Mouse (Mus musculus): ENCODE results near the gene Olfr356. TPM values are rescaled to one million over a fixed set of nuclear protein-coding genes. Genes with fewer than 3 reads are reported as not detected.

Gene Olfr356
- total RNA-seq (2014; rRNA removed) (not detected in 2 replicates), polyA plus RNA-seq (2015; fragmentation: Nextera tagmentation; extraction: Ambion mirVana) (not detected in 2 replicates)

GRCm38 (mm10) chr2:36936821-36937220 lies at the start of gene Olfr356:
Gene Olfr356 (plus strand): TSS chr2:36937121.
- Histone ChIP-seq H3K36me3 (ENCODE audit: insufficient read depth, low read length) (no peaks in the 10 kb centered on the region), H3K9ac (replicated peaks; ENCODE audit: low read length) (no peak within 1 kb of the TSS), H3K27me3 (ENCODE audit: insufficient read depth, low read length) (no peaks in the 10 kb centered on the region), H3K4me3 (ENCODE audit: low read length) (no peak within 1 kb of the TSS), H3K4me1 (ENCODE audit: insufficient read depth, low read length) (no peaks in the 10 kb centered on the region), H3K27ac (no peak within 1 kb of the TSS), H3K4me2 (ENCODE audit: low read depth, low read length) (no peak within 1 kb of the TSS), H3K9me3 (ENCODE audit: low read length) (0 out of 2 replicates have a peak, but pooled peaks cover 8% of the 10 kb centered on the region)
- TF ChIP-seq CTCF (IDR thresholded peaks at IDR 0.05; ENCODE audit: low read depth): no peak
- WGBS: 85% methylated on average over 2 of the region's 2 CpGs
- ATAC-seq (no peak), DNase-seq (ENCODE audit: low spot score) (no peak)

- Histone ChIP-seq H3K36me3 (ENCODE audit: insufficient read depth, low read length) (no peaks in the 10 kb centered on the region), H3K4me2 (ENCODE audit: low read depth, low read length) (no peak within 1 kb of the TSS), H3K9me3 (ENCODE audit: low read length) (no peaks in the 10 kb centered on the region), H3K4me1 (ENCODE audit: insufficient read depth, low read length) (no peaks in the 10 kb centered on the region), H3K9ac (replicated peaks; ENCODE audit: low read length) (no peak within 1 kb of the TSS), H3K4me3 (ENCODE audit: low read length) (no peak within 1 kb of the TSS), H3K27me3 (ENCODE audit: insufficient read depth, low read length) (no peaks in the 10 kb centered on the region), H3K27ac (no peak within 1 kb of the TSS)
- ATAC-seq (no peak), DNase-seq (ENCODE audit: low spot score) (no peak)
- no peak for TF ChIP-seq CTCF (IDR thresholded peaks at IDR 0.05; ENCODE audit: low read depth)
These were observed 44.1 kb upstream of the Olfr356 start, which contains the start of gene Olfr353 for GRCm38 (mm10) chr2:36892836-36893235. Gene Olfr353 (minus strand): TSS chr2:36892936.

GRCm38 (mm10) chr2:36897114-36897513 lies 39.8 kb upstream of the Olfr356 start:
- no peak for DNase-seq (ENCODE audit: low spot score)
- Histone ChIP-seq H3K27me3 (ENCODE audit: insufficient read depth, low read length) (no peaks in the 10 kb centered on the region), H3K4me2 (ENCODE audit: low read depth, low read length) (no peak overlapping the region), H3K9ac (replicated peaks; ENCODE audit: low read length) (no peak overlapping the region), H3K9me3 (ENCODE audit: low read length) (no peaks in the 10 kb centered on the region), H3K36me3 (ENCODE audit: insufficient read depth, low read length) (no peaks in the 10 kb centered on the region), H3K27ac (no peak overlapping the region), H3K4me3 (ENCODE audit: low read length) (no peak overlapping the region), H3K4me1 (ENCODE audit: insufficient read depth, low read length) (no peaks in the 10 kb centered on the region)
- TF ChIP-seq CTCF (IDR thresholded peaks at IDR 0.05; ENCODE audit: low read depth): no peak
- ATAC-seq: no peak

- H3K9me3 ChIP-seq (ENCODE audit: low read length): peaks cover 8% of the 10 kb centered on the region; the same call in 1 of the 2 replicates
- no peaks in the 10 kb centered on the region for H3K27me3 ChIP-seq (ENCODE audit: insufficient read depth, low read length)
- no peaks in the 10 kb centered on the region for H3K36me3 ChIP-seq (ENCODE audit: insufficient read depth, low read length)
- no peaks in the 10 kb centered on the region for H3K4me1 ChIP-seq (ENCODE audit: insufficient read depth, low read length)
- no peak for ATAC-seq
- no peak within 1 kb of the TSS for H3K9ac ChIP-seq (replicated peaks; ENCODE audit: low read length)
- no peak within 1 kb of the TSS for H3K4me2 ChIP-seq (ENCODE audit: low read depth, low read length)
- no peak within 1 kb of the TSS for H3K27ac ChIP-seq
- no peak for DNase-seq (ENCODE audit: low spot score)
- no peak within 1 kb of the TSS for H3K4me3 ChIP-seq (ENCODE audit: low read length)
- TF ChIP-seq CTCF (IDR thresholded peaks at IDR 0.05; ENCODE audit: low read depth): no peak
These were observed 31.5 kb upstream of the Olfr356 start, which contains the start of gene Olfr354 for GRCm38 (mm10) chr2:36905380-36905779. Gene Olfr354 (plus strand): TSS chr2:36905680.

- H3K4me3 ChIP-seq (ENCODE audit: low read length): no peak within 1 kb of the TSS
- no peak within 1 kb of the TSS for H3K27ac ChIP-seq
- H3K36me3 ChIP-seq (ENCODE audit: insufficient read depth, low read length): no peaks in the 10 kb centered on the region
- peaks cover 4% of the 10 kb centered on the region; the same call in 1 of the 2 replicates for H3K9me3 ChIP-seq (ENCODE audit: low read length)
- H3K4me1 ChIP-seq (ENCODE audit: insufficient read depth, low read length): no peaks in the 10 kb centered on the region
- TF ChIP-seq CTCF (IDR thresholded peaks at IDR 0.05; ENCODE audit: low read depth): no peak
- H3K27me3 ChIP-seq (ENCODE audit: insufficient read depth, low read length): no peaks in the 10 kb centered on the region
- DNase-seq (ENCODE audit: low spot score): no peak
- no peak within 1 kb of the TSS for H3K4me2 ChIP-seq (ENCODE audit: low read depth, low read length)
- ATAC-seq: no peak
- no peak within 1 kb of the TSS for H3K9ac ChIP-seq (replicated peaks; ENCODE audit: low read length)
These were observed 8.1 kb upstream of the Olfr356 start, which contains the start of gene Olfr355 for GRCm38 (mm10) chr2:36928797-36929196. Gene Olfr355 (minus strand): TSS chr2:36928897.

Other genes with a start within 250 kb of the Olfr356 start
- not detected in 2 replicates for gene Olfr347, start 205.2 kb upstream of the Olfr356 start, total RNA-seq (2014; rRNA removed)
- gene Olfr347, start 205.2 kb upstream of the Olfr356 start, polyA plus RNA-seq (2015; fragmentation: Nextera tagmentation; extraction: Ambion mirVana): not detected in 2 replicates
- gene Olfr348, start 152.8 kb upstream of the Olfr356 start, total RNA-seq (2014; rRNA removed): not detected in 2 replicates
- not detected in 2 replicates for gene Olfr348, start 152.8 kb upstream of the Olfr356 start, polyA plus RNA-seq (2015; fragmentation: Nextera tagmentation; extraction: Ambion mirVana)
- not detected in 2 replicates for gene Olfr50, start 146.6 kb upstream of the Olfr356 start, total RNA-seq (2014; rRNA removed)
- not detected in 2 replicates for gene Olfr50, start 146.6 kb upstream of the Olfr356 start, polyA plus RNA-seq (2015; fragmentation: Nextera tagmentation; extraction: Ambion mirVana)
- not detected in 2 replicates for gene Olfr3, start 120.1 kb upstream of the Olfr356 start, total RNA-seq (2014; rRNA removed)
- gene Olfr3, start 120.1 kb upstream of the Olfr356 start, polyA plus RNA-seq (2015; fragmentation: Nextera tagmentation; extraction: Ambion mirVana): not detected in 2 replicates
- not detected in 2 replicates for gene Olfr350, start 90.8 kb upstream of the Olfr356 start, total RNA-seq (2014; rRNA removed)
- not detected in 2 replicates for gene Olfr350, start 90.8 kb upstream of the Olfr356 start, polyA plus RNA-seq (2015; fragmentation: Nextera tagmentation; extraction: Ambion mirVana)
- gene Olfr351, start 74.5 kb upstream of the Olfr356 start, total RNA-seq (2014; rRNA removed): not detected in 2 replicates
- gene Olfr351, start 74.5 kb upstream of the Olfr356 start, polyA plus RNA-seq (2015; fragmentation: Nextera tagmentation; extraction: Ambion mirVana): not detected in 2 replicates
- not detected in 2 replicates for gene Olfr352, start 68.7 kb upstream of the Olfr356 start, total RNA-seq (2014; rRNA removed)
- gene Olfr352, start 68.7 kb upstream of the Olfr356 start, polyA plus RNA-seq (2015; fragmentation: Nextera tagmentation; extraction: Ambion mirVana): not detected in 2 replicates
- gene Olfr353, start 44.2 kb upstream of the Olfr356 start, total RNA-seq (2014; rRNA removed): not detected in 2 replicates
- not detected in 2 replicates for gene Olfr353, start 44.2 kb upstream of the Olfr356 start, polyA plus RNA-seq (2015; fragmentation: Nextera tagmentation; extraction: Ambion mirVana)
- not detected in 2 replicates for gene Olfr354, start 31.4 kb upstream of the Olfr356 start, total RNA-seq (2014; rRNA removed)
- not detected in 2 replicates for gene Olfr354, start 31.4 kb upstream of the Olfr356 start, polyA plus RNA-seq (2015; fragmentation: Nextera tagmentation; extraction: Ambion mirVana)
- not detected in 2 replicates for gene Olfr355, start 8.2 kb upstream of the Olfr356 start, total RNA-seq (2014; rRNA removed)
- gene Olfr355, start 8.2 kb upstream of the Olfr356 start, polyA plus RNA-seq (2015; fragmentation: Nextera tagmentation; extraction: Ambion mirVana): not detected in 2 replicates
- gene Olfr357, start 56.7 kb downstream of the Olfr356 start, total RNA-seq (2014; rRNA removed): not detected in 2 replicates
- gene Olfr357, start 56.7 kb downstream of the Olfr356 start, polyA plus RNA-seq (2015; fragmentation: Nextera tagmentation; extraction: Ambion mirVana): not detected in 2 replicates
- gene Olfr358, start 72.2 kb downstream of the Olfr356 start, total RNA-seq (2014; rRNA removed): not detected in 2 replicates
- gene Olfr358, start 72.2 kb downstream of the Olfr356 start, polyA plus RNA-seq (2015; fragmentation: Nextera tagmentation; extraction: Ambion mirVana): not detected in 2 replicates
- gene Olfr360, start 128.6 kb downstream of the Olfr356 start, total RNA-seq (2014; rRNA removed): not detected in 2 replicates
- not detected in 2 replicates for gene Olfr360, start 128.6 kb downstream of the Olfr356 start, polyA plus RNA-seq (2015; fragmentation: Nextera tagmentation; extraction: Ambion mirVana)
- gene Olfr361, start 152.2 kb downstream of the Olfr356 start, total RNA-seq (2014; rRNA removed): not detected in 2 replicates
- not detected in 2 replicates for gene Olfr361, start 152.2 kb downstream of the Olfr356 start, polyA plus RNA-seq (2015; fragmentation: Nextera tagmentation; extraction: Ambion mirVana)
- gene Olfr362, start 180.8 kb downstream of the Olfr356 start, total RNA-seq (2014; rRNA removed): not detected in 2 replicates
- not detected in 2 replicates for gene Olfr362, start 180.8 kb downstream of the Olfr356 start, polyA plus RNA-seq (2015; fragmentation: Nextera tagmentation; extraction: Ambion mirVana)
- gene Olfr364-ps1, start 202.2 kb downstream of the Olfr356 start, total RNA-seq (2014; rRNA removed): not detected in 2 replicates
- not detected in 2 replicates for gene Olfr364-ps1, start 202.2 kb downstream of the Olfr356 start, polyA plus RNA-seq (2015; fragmentation: Nextera tagmentation; extraction: Ambion mirVana)